Mouse (Mus musculus) hindbrain, embryonic 10.5 days (tissue): ENCODE data around the gene Fbxo48. TPM values are rescaled to one million over a fixed set of nuclear protein-coding genes. Genes with fewer than 3 reads are reported as not detected.

Experiments
- DNase-seq: peaks from one replicate; pipeline ENCODE4 v3.0.0-alpha.2; 2017; ENCODE audit warnings: low spot score
- H3K27ac ChIP-seq: fragments of 300-500 bp; sonication (generic); 2 replicates; pipeline ENCODE4 v1.5.1; 2016; ENCODE audit warnings: mild to moderate bottlenecking, moderate library complexity
- H3K27me3 ChIP-seq: fragments of 300-500 bp; sonication (generic); 2 replicates; pipeline ENCODE4 v1.6.1; 2016; ENCODE audit warnings: mild to moderate bottlenecking; ENCODE audit not compliant: poor library complexity, insufficient read depth, severe bottlenecking
- H3K36me3 ChIP-seq: fragments of 300-500 bp; sonication (generic); 2 replicates; pipeline ENCODE4 v1.6.1; 2016; ENCODE audit warnings: mild to moderate bottlenecking, moderate library complexity
- H3K4me1 ChIP-seq: fragments of 300-500 bp; sonication (generic); replicated peaks from 2 replicates; pipeline ENCODE4 v1.6.1; 2016; ENCODE audit warnings: mild to moderate bottlenecking
- H3K4me3 ChIP-seq: fragments of 300-500 bp; sonication (generic); 2 replicates; pipeline ENCODE4 v1.5.1; 2016; ENCODE audit warnings: mild to moderate bottlenecking, moderate library complexity
- H3K9me3 ChIP-seq: fragments of 300-500 bp; sonication (generic); 2 replicates; pipeline ENCODE4 v1.6.1; 2016; ENCODE audit warnings: mild to moderate bottlenecking, moderate library complexity
- WGBS: fragments of 180-500 bp; shearing (Covaris S2); methylation state at CpG from one replicate; pipeline ENCODE4 v1.1.7; 2016; 5-methylcytosine and 5-hydroxymethylcytosine counted together
- polyA plus RNA-seq: library from polyadenylated mRNA; unstranded; fragments of >200 nt; fragmentation: Nextera tagmentation; extraction: Ambion mirVana; gene quantifications from 2 replicates; pipeline ENCODE4 v1.2.1, GENCODE M21; 2016

The Fbxo48 gene
- polyA plus RNA-seq, 1 experiment from 2014 or later, result 1.2 TPM

DNA sequence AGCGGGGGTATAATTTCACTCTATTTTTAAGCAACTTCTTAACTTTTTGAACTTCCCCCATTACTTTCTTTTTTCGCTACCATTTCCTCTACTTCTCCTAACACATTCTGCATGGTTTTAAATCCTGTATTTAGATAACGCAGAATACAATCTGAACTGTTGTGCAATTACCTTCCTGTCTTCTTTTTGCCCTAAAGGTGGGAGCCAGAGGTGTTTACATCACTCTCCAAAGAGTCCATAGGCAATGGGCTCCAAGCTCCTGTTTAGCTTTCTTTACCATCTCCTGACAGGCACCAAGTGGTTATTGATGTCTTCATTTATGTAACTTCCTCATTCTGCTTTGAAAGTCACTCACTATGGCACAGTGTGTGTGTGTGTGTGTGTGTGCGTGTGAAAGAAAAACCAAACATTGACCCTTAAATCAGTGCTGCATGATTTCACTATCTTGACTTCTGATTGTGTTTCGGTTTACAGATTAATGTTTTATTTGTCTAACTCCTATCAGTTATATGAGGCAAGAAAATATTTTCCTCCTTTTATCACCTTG, 27.1 kb downstream of the Fbxo48 start:
- H3K36me3 ChIP-seq, result no peaks in the 10 kb centered on the region
- no peaks in the 10 kb centered on the region for H3K4me1 ChIP-seq
- H3K27me3 ChIP-seq, result no peaks in the 10 kb centered on the region
- no peak for DNase-seq
- WGBS, result 90% methylated on average over 5 of the region's 5 CpGs
- H3K9me3 ChIP-seq, result no peaks in the 10 kb centered on the region
- no peak overlapping the region for H3K27ac ChIP-seq
- no peak overlapping the region for H3K4me3 ChIP-seq

DNA sequence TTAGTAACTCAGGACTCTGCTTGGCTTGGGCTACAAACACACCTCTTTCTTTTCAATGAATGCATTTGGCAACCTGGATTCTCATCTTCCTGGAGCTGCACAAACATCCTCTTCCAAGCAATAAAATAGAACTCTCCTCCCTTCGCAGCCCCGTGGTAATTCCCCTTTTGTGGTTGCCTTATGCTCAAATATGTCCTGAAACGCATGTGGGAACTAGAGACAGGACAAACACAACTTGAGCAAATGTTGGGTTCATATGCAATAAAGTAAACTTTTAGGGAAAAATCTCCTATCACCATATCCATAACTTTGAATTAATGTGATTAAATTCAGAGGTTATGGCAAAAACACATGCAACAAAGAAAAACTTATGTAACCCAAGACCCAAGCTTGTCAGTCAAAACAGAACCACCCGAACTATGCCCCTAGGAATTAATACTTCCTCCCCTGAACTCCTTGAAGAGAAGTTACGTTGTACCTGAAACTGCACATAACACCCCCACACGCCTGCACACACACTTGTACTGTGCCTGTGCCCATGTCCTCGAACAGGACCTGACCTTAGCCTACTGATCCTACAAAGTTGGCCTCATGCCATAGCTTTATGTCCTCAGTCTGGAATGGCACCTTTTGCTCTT, 35.5 kb downstream of the Fbxo48 start:
- Histone ChIP-seq H3K27ac (no peak overlapping the region), H3K4me3 (no peak overlapping the region), H3K27me3 (no peaks in the 10 kb centered on the region), H3K4me1 (no peaks in the 10 kb centered on the region), H3K36me3 (no peaks in the 10 kb centered on the region), H3K9me3 (no peaks in the 10 kb centered on the region)
- WGBS, result 87% methylated on average over 7 of the region's 7 CpGs
- DNase-seq, result no peak

DNA sequence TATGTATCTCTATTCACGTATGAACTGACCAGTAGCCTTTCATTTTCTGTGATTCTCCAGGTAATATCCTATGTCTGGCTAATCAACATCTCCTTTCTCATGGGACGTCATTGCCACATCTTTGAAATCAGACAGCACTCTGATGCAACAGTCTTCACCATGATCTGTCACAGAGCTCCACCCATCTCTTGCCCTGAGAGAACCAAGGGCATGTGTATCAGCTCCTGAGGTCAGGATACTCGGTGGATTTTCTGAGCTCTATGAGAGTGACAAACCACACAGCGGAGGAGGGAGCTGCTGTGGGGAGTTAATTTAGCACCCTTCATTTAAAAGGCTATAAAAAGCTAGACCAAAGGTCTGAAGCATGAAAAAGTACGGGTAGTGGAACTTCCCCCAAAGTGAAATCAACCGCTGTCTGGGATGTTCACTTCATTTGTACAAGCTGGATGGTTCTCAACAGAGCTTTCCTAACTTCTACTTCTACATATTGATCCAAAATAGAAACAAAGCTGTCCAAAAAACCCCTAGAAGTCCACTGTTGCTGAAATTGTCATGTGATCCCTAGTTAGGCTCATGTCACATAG, 36.7 kb downstream of the Fbxo48 start:
- Histone ChIP-seq H3K4me3 (no peak overlapping the region), H3K4me1 (no peaks in the 10 kb centered on the region), H3K27ac (no peak overlapping the region), H3K36me3 (no peaks in the 10 kb centered on the region), H3K27me3 (no peaks in the 10 kb centered on the region), H3K9me3 (no peaks in the 10 kb centered on the region)
- DNase-seq, result no peak
- 88% methylated on average over 6 of the region's 6 CpGs for WGBS

DNA sequence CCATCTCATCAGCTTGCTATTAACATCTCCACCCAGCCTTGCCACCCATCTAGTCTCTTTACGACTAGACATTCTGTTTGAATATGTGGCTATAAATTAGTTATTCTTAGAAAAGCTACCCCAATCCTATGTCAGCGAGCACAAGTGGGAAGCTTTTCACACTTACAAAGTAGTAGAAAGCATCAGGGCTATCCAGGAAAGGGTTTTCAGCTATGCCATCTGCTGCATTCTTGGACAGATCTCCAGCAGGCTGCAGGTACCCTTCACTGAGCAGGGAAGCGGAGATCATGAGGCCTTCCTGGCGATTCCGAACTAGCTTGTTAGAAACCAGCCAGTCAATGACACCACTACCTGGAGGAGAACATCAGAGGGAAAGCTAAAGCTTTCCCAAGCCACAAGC, 38.7 kb downstream of the Fbxo48 start:
- 94% methylated on average over 5 of the region's 5 CpGs for WGBS
- no peak overlapping the region for H3K4me3 ChIP-seq
- H3K27me3 ChIP-seq, result no peaks in the 10 kb centered on the region
- no peaks in the 10 kb centered on the region for H3K9me3 ChIP-seq
- H3K27ac ChIP-seq, result no peak overlapping the region
- H3K36me3 ChIP-seq, result no peaks in the 10 kb centered on the region
- H3K4me1 ChIP-seq, result no peaks in the 10 kb centered on the region
- DNase-seq, result no peak

DNA sequence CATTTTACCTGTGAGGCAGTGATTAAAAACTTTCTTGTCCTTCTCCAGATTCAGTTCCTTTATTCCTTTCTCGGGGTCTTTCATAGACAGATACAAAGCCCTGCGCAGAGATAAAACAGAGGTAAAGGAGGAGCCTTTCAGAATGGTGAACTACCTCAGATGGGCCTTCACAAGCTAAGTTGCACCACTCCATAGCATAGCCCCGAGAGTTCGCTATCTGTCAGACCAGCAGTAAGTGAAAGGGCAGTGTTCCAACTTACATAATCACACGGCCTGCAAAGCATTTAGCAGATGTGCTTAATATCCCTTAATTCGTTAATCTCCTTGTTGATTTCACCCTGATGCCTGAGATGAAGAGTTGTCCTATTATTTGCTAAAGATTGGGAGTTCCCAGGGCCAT, 41.7 kb downstream of the Fbxo48 start:
- no peak overlapping the region for H3K27ac ChIP-seq
- WGBS, result 90% methylated on average over 6 of the region's 6 CpGs
- no peaks in the 10 kb centered on the region for H3K27me3 ChIP-seq
- H3K4me3 ChIP-seq, result no peak overlapping the region
- DNase-seq, result no peak
- no peaks in the 10 kb centered on the region for H3K36me3 ChIP-seq
- no peaks in the 10 kb centered on the region for H3K4me1 ChIP-seq
- no peaks in the 10 kb centered on the region for H3K9me3 ChIP-seq

DNA sequence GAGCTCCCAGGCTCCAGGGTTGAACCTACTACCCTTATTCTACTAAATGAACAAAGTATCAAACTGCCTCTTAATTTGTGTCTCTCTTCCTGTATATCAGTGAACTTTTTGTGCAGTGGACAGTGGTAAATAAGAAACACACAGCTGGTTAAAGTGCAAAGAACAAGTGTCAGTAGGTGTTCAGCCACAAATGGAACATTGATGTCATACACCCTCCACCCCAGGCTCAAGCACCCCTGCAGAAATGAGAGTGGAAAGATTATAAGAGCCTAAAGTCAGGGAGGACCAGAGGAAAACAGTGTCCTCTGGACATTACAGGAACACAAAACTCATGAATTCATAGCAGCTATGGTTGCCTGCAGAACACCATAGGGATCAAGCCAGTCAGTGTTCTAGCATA, 45.6 kb downstream of the Fbxo48 start:
- H3K36me3 ChIP-seq, result no peaks in the 10 kb centered on the region
- no peaks in the 10 kb centered on the region for H3K4me1 ChIP-seq
- H3K4me3 ChIP-seq, result no peak overlapping the region
- no peak for DNase-seq
- no peak overlapping the region for H3K27ac ChIP-seq
- no peaks in the 10 kb centered on the region for H3K27me3 ChIP-seq
- no peaks in the 10 kb centered on the region for H3K9me3 ChIP-seq

DNA sequence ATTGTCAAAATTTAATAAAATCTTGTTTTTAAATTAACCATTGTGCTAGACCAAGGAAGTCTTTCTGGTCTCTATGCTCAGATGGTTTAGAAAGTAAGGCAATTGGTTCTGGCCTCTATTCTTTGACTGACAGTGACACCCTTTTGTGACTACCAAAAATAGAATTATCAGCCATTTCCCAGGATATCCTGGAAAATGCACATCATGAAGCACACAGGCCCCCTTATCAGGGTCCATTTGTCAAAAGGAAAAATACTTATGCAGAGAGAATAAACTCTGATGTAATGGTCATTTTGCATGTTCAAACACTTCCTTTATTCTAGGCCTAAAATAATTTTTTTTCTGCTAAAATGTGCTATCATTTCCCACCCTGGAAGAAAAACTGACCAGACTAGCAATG, 46.3 kb downstream of the Fbxo48 start:
- H3K36me3 ChIP-seq, result no peaks in the 10 kb centered on the region
- H3K27ac ChIP-seq, result no peak overlapping the region
- no peaks in the 10 kb centered on the region for H3K4me1 ChIP-seq
- no peak overlapping the region for H3K4me3 ChIP-seq
- H3K27me3 ChIP-seq, result no peaks in the 10 kb centered on the region
- no peaks in the 10 kb centered on the region for H3K9me3 ChIP-seq
- no peak for DNase-seq

DNA sequence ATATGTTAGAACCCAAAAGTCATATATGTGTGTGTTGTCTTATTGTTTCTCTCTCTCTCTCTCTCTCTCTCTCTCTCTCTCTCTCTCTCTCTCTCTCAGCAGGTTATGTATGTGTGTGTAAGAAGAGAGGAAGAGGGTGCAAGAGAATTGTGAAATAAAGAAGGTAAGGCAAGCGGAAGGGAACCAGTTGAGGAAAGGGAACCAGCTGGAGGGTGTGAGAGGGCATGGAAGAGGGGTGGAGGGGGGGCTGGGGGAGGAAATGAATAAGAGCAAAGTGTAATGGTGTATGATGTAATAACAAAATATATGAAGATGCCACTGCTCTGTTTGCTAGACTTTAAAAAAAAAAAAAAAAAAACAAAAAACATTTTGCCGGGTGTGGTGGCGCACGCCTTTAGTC, 48.2 kb downstream of the Fbxo48 start:
- Histone ChIP-seq H3K27ac (no peak overlapping the region), H3K36me3 (no peaks in the 10 kb centered on the region), H3K9me3 (no peaks in the 10 kb centered on the region), H3K27me3 (no peaks in the 10 kb centered on the region), H3K4me1 (no peaks in the 10 kb centered on the region), H3K4me3 (no peak overlapping the region)
- 92% methylated on average over 4 of the region's 4 CpGs for WGBS
- no peak for DNase-seq

DNA sequence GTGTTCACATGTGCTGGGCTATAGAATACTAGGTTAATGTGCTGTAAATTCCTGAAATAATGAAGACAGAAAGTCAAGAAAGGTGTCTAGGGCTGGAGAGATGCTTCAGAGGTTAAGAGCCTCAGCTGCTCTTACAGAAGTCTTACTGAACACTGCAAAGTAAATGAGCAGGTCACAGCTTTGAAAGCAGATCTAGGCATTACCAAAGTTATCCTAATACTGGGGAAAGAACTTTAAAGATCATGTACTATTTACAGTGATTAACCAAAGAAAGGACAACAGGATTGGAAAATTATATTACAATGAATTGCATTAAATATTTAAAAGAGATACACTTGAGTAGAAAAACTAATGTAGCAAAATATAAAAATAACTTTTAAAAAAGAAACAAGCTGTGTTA, 48.8 kb downstream of the Fbxo48 start:
- Histone ChIP-seq H3K36me3 (no peaks in the 10 kb centered on the region), H3K4me3 (no peak overlapping the region), H3K27ac (no peak overlapping the region), H3K27me3 (no peaks in the 10 kb centered on the region), H3K9me3 (no peaks in the 10 kb centered on the region), H3K4me1 (no peaks in the 10 kb centered on the region)
- DNase-seq, result no peak

DNA sequence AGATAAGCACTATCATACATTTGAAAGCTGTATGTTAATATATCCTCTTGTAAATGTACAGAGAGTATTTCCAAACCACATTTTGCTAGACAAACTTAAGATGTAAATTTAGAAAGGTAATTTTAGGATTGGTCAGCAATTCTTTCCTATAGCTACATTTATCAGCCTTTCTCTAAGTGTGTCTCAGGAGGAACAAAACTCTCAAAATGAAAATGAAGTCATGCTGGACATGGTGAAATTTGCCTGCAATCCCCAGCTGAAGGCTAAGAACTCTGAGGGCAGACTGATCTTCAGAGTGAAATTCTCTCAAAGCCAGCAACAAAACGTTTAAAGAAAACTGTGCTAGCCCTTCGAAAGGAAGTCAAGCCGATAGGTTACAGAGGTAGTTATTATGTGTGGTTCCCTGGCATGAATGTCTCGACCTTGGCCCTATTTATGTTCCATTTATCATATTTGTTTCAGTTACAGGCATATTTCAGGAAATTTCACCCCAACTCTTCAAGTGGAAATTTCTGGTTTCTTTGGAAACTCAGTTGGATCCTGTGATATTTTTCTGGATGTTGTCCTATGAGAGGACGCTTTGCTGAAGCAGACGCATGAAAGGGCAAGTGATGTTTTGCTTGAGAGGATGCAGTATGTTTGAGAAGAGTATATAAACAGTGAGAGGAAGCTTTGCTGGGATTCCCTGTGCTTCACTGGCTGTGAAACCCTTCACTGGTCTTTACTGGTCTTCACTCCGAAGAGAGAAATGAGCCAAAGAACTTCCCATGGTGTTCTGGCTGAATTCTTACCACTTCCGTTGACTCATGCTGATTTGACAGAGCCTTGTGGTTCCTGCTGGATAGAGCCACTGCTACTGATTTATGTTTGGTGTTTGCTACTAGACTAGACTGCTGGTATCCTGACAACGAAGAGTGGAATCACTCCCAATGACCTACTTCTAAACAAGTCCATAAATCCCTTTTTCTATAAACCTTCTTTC, 49.5 kb downstream of the Fbxo48 start:
- no peak for DNase-seq
- H3K4me1 ChIP-seq, result no peaks in the 10 kb centered on the region
- no peak overlapping the region for H3K4me3 ChIP-seq
- H3K9me3 ChIP-seq, result no peaks in the 10 kb centered on the region
- H3K36me3 ChIP-seq, result no peaks in the 10 kb centered on the region
- WGBS, result 83% methylated on average over 9 of the region's 9 CpGs
- no peak overlapping the region for H3K27ac ChIP-seq
- no peaks in the 10 kb centered on the region for H3K27me3 ChIP-seq

DNA sequence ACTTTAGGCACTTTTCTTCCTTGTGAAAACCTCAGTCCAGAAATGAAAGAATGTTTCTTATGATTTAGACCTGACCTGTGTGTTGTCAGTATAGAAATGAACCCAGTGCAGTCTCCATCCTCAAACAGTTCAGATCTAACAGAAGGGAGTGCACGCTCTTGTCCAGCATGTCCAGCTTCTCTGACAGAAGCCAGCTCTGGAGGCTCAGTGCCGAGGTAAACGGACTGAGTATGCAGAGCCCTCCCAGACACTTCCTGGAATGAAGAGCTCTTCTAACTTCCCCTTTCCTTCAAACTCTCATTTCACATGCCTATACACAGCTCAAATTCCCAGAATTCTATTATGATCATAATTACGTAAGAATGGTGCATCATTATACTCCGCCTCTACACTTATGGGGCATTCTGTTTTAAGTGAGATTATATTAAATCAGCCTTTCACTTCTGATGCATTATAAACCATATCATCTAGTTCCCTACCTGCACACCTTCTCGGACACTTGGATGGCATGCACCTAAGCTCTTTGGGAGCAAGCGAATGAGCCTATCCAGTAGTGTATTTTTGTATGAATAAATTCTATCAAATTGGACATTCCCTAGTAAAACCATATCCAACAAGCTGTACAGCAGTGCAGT, 51.7 kb downstream of the Fbxo48 start:
- DNase-seq, result no peak

DNA sequence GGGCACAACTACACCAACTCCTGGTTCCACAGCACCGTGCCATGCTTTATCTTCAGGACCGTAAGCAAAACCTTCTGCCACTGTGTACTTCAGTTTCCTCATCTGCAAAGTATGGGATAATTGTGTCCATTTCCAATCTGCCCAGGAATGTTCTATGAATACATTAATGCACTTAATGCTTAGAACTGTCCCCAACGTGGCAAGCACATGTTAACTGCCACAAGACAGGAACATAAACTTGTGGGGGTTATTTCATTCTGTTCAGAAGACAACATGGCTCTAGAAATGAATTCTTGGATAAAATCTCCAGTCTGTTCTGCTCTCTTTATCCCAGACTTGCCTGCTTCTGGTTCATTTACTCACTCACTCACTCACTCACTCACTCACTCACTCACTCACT, 52.6 kb downstream of the Fbxo48 start:
- H3K27ac ChIP-seq, result no peak overlapping the region
- no peaks in the 10 kb centered on the region for H3K36me3 ChIP-seq
- no peaks in the 10 kb centered on the region for H3K4me1 ChIP-seq
- 81% methylated on average over 3 of the region's 3 CpGs for WGBS
- H3K9me3 ChIP-seq, result no peaks in the 10 kb centered on the region
- H3K27me3 ChIP-seq, result no peaks in the 10 kb centered on the region
- no peak overlapping the region for H3K4me3 ChIP-seq
- DNase-seq, result no peak

More for the DNA sequence above, 51.7 kb downstream of the Fbxo48 start:
- no peak overlapping the region for H3K4me3 ChIP-seq
- 84% methylated on average over 7 of the region's 7 CpGs for WGBS
- no peaks in the 10 kb centered on the region for H3K4me1 ChIP-seq
- H3K27ac ChIP-seq, result no peak overlapping the region
- no peaks in the 10 kb centered on the region for H3K9me3 ChIP-seq
- no peaks in the 10 kb centered on the region for H3K36me3 ChIP-seq
- H3K27me3 ChIP-seq, result no peaks in the 10 kb centered on the region
